Mouse (Mus musculus): ENCODE results near the gene Ttc27. TPM values are rescaled to one million over a fixed set of nuclear protein-coding genes. Genes with fewer than 3 reads are reported as not detected.
"Not testable (repeated sequence)": the region's sequence is repeated elsewhere in the genome, so short reads cannot be mapped to it uniquely, and the experiment has no call there.

Ttc27 gene
- polyA plus RNA-seq, 1 experiment from 2014 or later, result 29.0 TPM

- not testable (repeated sequence) for ATAC-seq (replicated peaks; ENCODE audit: low FRiP score, low TSS enrichment, low read depth); H3K27ac ChIP-seq (ENCODE audit: low read depth); H3K9ac ChIP-seq (ENCODE audit: low read length); H3K4me2 ChIP-seq (ENCODE audit: low read length); H3K4me3 ChIP-seq (ENCODE audit: low read depth, low read length); H3K27me3 ChIP-seq (replicated peaks; ENCODE audit: control insufficient read depth, insufficient read depth, low read length); H3K4me1 ChIP-seq (replicated peaks; ENCODE audit: control insufficient read depth, insufficient read depth, low read length); DNase-seq (ENCODE audit: low spot score); H3K9me3 ChIP-seq (ENCODE audit: control insufficient read depth, low read length)
- peaks cover 72% of the 10 kb centered on the region for H3K36me3 ChIP-seq (ENCODE audit: control insufficient read depth, insufficient read depth, low read length)
- WGBS, result 92% methylated on average over 2 of the region's 2 CpGs
These were observed 15.9 kb upstream of the Ttc27 start for GRCm38 (mm10) chr17:74701661-74702060.

GRCm38 (mm10) chr17:74705480-74705879 is 12.1 kb upstream of the Ttc27 start:
- H3K36me3 ChIP-seq (ENCODE audit: control insufficient read depth, insufficient read depth, low read length), result peaks cover 34% of the 10 kb centered on the region
- DNase-seq (ENCODE audit: low spot score), result no peak
- H3K4me2 ChIP-seq (ENCODE audit: low read length), result no peak overlapping the region
- 88% methylated on average over 5 of the region's 5 CpGs for WGBS
- no peak overlapping the region for H3K9ac ChIP-seq (ENCODE audit: low read length)
- no peaks in the 10 kb centered on the region for H3K9me3 ChIP-seq (ENCODE audit: control insufficient read depth, low read length)
- no peaks in the 10 kb centered on the region for H3K4me1 ChIP-seq (replicated peaks; ENCODE audit: control insufficient read depth, insufficient read depth, low read length)
- no peak overlapping the region for H3K27ac ChIP-seq (ENCODE audit: low read depth)
- no peak overlapping the region for H3K4me3 ChIP-seq (ENCODE audit: low read depth, low read length)
- ATAC-seq (replicated peaks; ENCODE audit: low FRiP score, low TSS enrichment, low read depth), result no peak
- no peaks in the 10 kb centered on the region for H3K27me3 ChIP-seq (replicated peaks; ENCODE audit: control insufficient read depth, insufficient read depth, low read length)

- Histone ChIP-seq H3K4me1 (replicated peaks; ENCODE audit: control insufficient read depth, insufficient read depth, low read length) (no peaks in the 10 kb centered on the region), H3K9me3 (ENCODE audit: control insufficient read depth, low read length) (no peaks in the 10 kb centered on the region), H3K4me3 (ENCODE audit: low read depth, low read length) (no peak overlapping the region), H3K4me2 (ENCODE audit: low read length) (no peak overlapping the region), H3K27me3 (replicated peaks; ENCODE audit: control insufficient read depth, insufficient read depth, low read length) (no peaks in the 10 kb centered on the region), H3K27ac (ENCODE audit: low read depth) (no peak overlapping the region), H3K36me3 (ENCODE audit: control insufficient read depth, insufficient read depth, low read length) (peaks cover 23% of the 10 kb centered on the region), H3K9ac (ENCODE audit: low read length) (no peak overlapping the region)
- DNase-seq (ENCODE audit: low spot score) (no peak), ATAC-seq (replicated peaks; ENCODE audit: low FRiP score, low TSS enrichment, low read depth) (no peak)
These were observed 10.9 kb upstream of the Ttc27 start for GRCm38 (mm10) chr17:74706593-74706992.

- Histone ChIP-seq H3K4me3 (ENCODE audit: low read depth, low read length) (no peak overlapping the region), H3K36me3 (ENCODE audit: control insufficient read depth, insufficient read depth, low read length) (peaks cover 15% of the 10 kb centered on the region), H3K9me3 (ENCODE audit: control insufficient read depth, low read length) (no peaks in the 10 kb centered on the region), H3K4me2 (ENCODE audit: low read length) (no peak overlapping the region), H3K27ac (ENCODE audit: low read depth) (no peak overlapping the region), H3K4me1 (replicated peaks; ENCODE audit: control insufficient read depth, insufficient read depth, low read length) (no peaks in the 10 kb centered on the region), H3K9ac (ENCODE audit: low read length) (no peak overlapping the region), H3K27me3 (replicated peaks; ENCODE audit: control insufficient read depth, insufficient read depth, low read length) (no peaks in the 10 kb centered on the region)
- ATAC-seq (replicated peaks; ENCODE audit: low FRiP score, low TSS enrichment, low read depth) (no peak), DNase-seq (ENCODE audit: low spot score) (no peak)
- WGBS, result 85% methylated on average over 7 of the region's 7 CpGs
These were observed 9.8 kb upstream of the Ttc27 start for GRCm38 (mm10) chr17:74707637-74708152.

GRCm38 (mm10) chr17:74710731-74711130 is 6.8 kb upstream of the Ttc27 start:
- 69% methylated on average over 4 of the region's 4 CpGs for WGBS

GRCm38 (mm10) chr17:74711627-74712026 is 5.9 kb upstream of the Ttc27 start:
- DNase-seq (ENCODE audit: low spot score), result no peak
- H3K9ac ChIP-seq (ENCODE audit: low read length), result no peak overlapping the region
- no peaks in the 10 kb centered on the region for H3K36me3 ChIP-seq (ENCODE audit: control insufficient read depth, insufficient read depth, low read length)
- H3K9me3 ChIP-seq (ENCODE audit: control insufficient read depth, low read length), result no peaks in the 10 kb centered on the region
- no peak overlapping the region for H3K4me2 ChIP-seq (ENCODE audit: low read length)
- WGBS, result 86% methylated on average over 8 of the region's 8 CpGs
- no peaks in the 10 kb centered on the region for H3K27me3 ChIP-seq (replicated peaks; ENCODE audit: control insufficient read depth, insufficient read depth, low read length)
- no peak overlapping the region for H3K4me3 ChIP-seq (ENCODE audit: low read depth, low read length)
- no peak overlapping the region for H3K27ac ChIP-seq (ENCODE audit: low read depth)
- ATAC-seq (replicated peaks; ENCODE audit: low FRiP score, low TSS enrichment, low read depth), result no peak
- H3K4me1 ChIP-seq (replicated peaks; ENCODE audit: control insufficient read depth, insufficient read depth, low read length), result no peaks in the 10 kb centered on the region; the same call in 1 of the 2 replicates

More at GRCm38 (mm10) chr17:74710731-74711130, 6.8 kb upstream of the Ttc27 start:
- Histone ChIP-seq H3K36me3 (ENCODE audit: control insufficient read depth, insufficient read depth, low read length) (no peaks in the 10 kb centered on the region), H3K27ac (ENCODE audit: low read depth) (no peak overlapping the region), H3K9me3 (ENCODE audit: control insufficient read depth, low read length) (no peaks in the 10 kb centered on the region), H3K4me3 (ENCODE audit: low read depth, low read length) (no peak overlapping the region), H3K27me3 (replicated peaks; ENCODE audit: control insufficient read depth, insufficient read depth, low read length) (no peaks in the 10 kb centered on the region), H3K4me2 (ENCODE audit: low read length) (no peak overlapping the region), H3K4me1 (replicated peaks; ENCODE audit: control insufficient read depth, insufficient read depth, low read length) (no peaks in the 10 kb centered on the region), H3K9ac (ENCODE audit: low read length) (no peak overlapping the region)
- DNase-seq (ENCODE audit: low spot score) (no peak), ATAC-seq (replicated peaks; ENCODE audit: low FRiP score, low TSS enrichment, low read depth) (no peak)

GRCm38 (mm10) chr17:74715128-74715527 is 2.4 kb upstream of the Ttc27 start:
- no peak overlapping the region for H3K4me2 ChIP-seq (ENCODE audit: low read length)
- WGBS, result 54% methylated on average over 3 of the region's 3 CpGs
- no peak overlapping the region for H3K27ac ChIP-seq (ENCODE audit: low read depth)
- ATAC-seq (replicated peaks; ENCODE audit: low FRiP score, low TSS enrichment, low read depth) (no peak), DNase-seq (ENCODE audit: low spot score) (no peak)
- no peaks in the 10 kb centered on the region for H3K9me3 ChIP-seq (ENCODE audit: control insufficient read depth, low read length)
- H3K4me3 ChIP-seq (ENCODE audit: low read depth, low read length), result no peak overlapping the region
- no peak overlapping the region for H3K9ac ChIP-seq (ENCODE audit: low read length)
- no peaks in the 10 kb centered on the region for H3K27me3 ChIP-seq (replicated peaks; ENCODE audit: control insufficient read depth, insufficient read depth, low read length)
- no peaks in the 10 kb centered on the region for H3K36me3 ChIP-seq (ENCODE audit: control insufficient read depth, insufficient read depth, low read length)
- peaks cover 4% of the 10 kb centered on the region; the same call in 1 of the 2 replicates for H3K4me1 ChIP-seq (replicated peaks; ENCODE audit: control insufficient read depth, insufficient read depth, low read length)

- no peak overlapping the region for H3K27ac ChIP-seq (ENCODE audit: low read depth)
- no peak for DNase-seq (ENCODE audit: low spot score)
- H3K4me2 ChIP-seq (ENCODE audit: low read length), result no peak overlapping the region
- 27% methylated on average over 1 of the region's 1 CpGs for WGBS
- H3K4me1 ChIP-seq (replicated peaks; ENCODE audit: control insufficient read depth, insufficient read depth, low read length), result peaks cover 4% of the 10 kb centered on the region; the same call in 1 of the 2 replicates
- no peak overlapping the region for H3K4me3 ChIP-seq (ENCODE audit: low read depth, low read length)
- no peaks in the 10 kb centered on the region for H3K27me3 ChIP-seq (replicated peaks; ENCODE audit: control insufficient read depth, insufficient read depth, low read length)
- H3K36me3 ChIP-seq (ENCODE audit: control insufficient read depth, insufficient read depth, low read length), result 0 out of 2 replicates have a peak, but pooled peaks cover under 1% of the 10 kb centered on the region
- H3K9ac ChIP-seq (ENCODE audit: low read length), result no peak overlapping the region
- no peaks in the 10 kb centered on the region for H3K9me3 ChIP-seq (ENCODE audit: control insufficient read depth, low read length)
- no peak for ATAC-seq (replicated peaks; ENCODE audit: low FRiP score, low TSS enrichment, low read depth)
These were observed 1.8 kb upstream of the Ttc27 start for GRCm38 (mm10) chr17:74715724-74716123.

GRCm38 (mm10) chr17:74716643-74717042 is 889 bp upstream of the Ttc27 start:
- H3K4me3 ChIP-seq (ENCODE audit: low read depth, low read length), result no peak overlapping the region
- ATAC-seq (replicated peaks; ENCODE audit: low FRiP score, low TSS enrichment, low read depth) (no peak), DNase-seq (ENCODE audit: low spot score) (no peak)
- no peak overlapping the region for H3K27ac ChIP-seq (ENCODE audit: low read depth)
- no peaks in the 10 kb centered on the region for H3K27me3 ChIP-seq (replicated peaks; ENCODE audit: control insufficient read depth, insufficient read depth, low read length)
- no peaks in the 10 kb centered on the region for H3K9me3 ChIP-seq (ENCODE audit: control insufficient read depth, low read length)
- H3K9ac ChIP-seq (ENCODE audit: low read length), result no peak overlapping the region
- peaks cover 4% of the 10 kb centered on the region; the same call in 1 of the 2 replicates for H3K4me1 ChIP-seq (replicated peaks; ENCODE audit: control insufficient read depth, insufficient read depth, low read length)
- 29% methylated on average over 3 of the region's 3 CpGs for whole genome bisulfite sequencing
- H3K36me3 ChIP-seq (ENCODE audit: control insufficient read depth, insufficient read depth, low read length), result peaks cover 9% of the 10 kb centered on the region
- peak overlapping the region; percentile 72 for H3K4me2 ChIP-seq (ENCODE audit: low read length)
